In genomic region chr1:44741256-44741655, GRCm38 (mm10) we compare ENCODE assay signal across 10 mouse cellular contexts.
DNase-seq lines count a peak whose midpoint lies in the region; ATAC-seq lines count a peak whose summit lies in the region.
"Had no signal": no experiment of that assay in that cellular context is flagged by ENCODE, and none has a peak within 500 bp of the region (broad histone marks: within the 10 kb centered on the region; RNA-seq: fewer than 3 reads in every experiment).

No protein-coding gene starts in this region.

- no peak for ATAC-seq in kidney, embryonic 15.5 days (replicated peaks; ENCODE audit: low FRiP score)
- ATAC-seq in neural tube, embryonic 11.5 days (ENCODE audit: insufficient read depth, low FRiP score, low TSS enrichment) = no peak

- peak; percentile 11 to 14 for DNase-seq in cerebellum, postnatal 10 days
- DNase-seq in cerebellum, adult 18-20 months = no peak
- peak; percentile 8 for DNase-seq in kidney, adult 9 months
- DNase-seq in neural tube, embryonic 11.5 days (ENCODE audit: low spot score) = peak; percentile 32
- DNase-seq in neural tube, embryonic 10.5 days (ENCODE audit: extremely low spot score, low spot score) = no peak
- peak; percentile 10 for DNase-seq in telencephalon, adult 2 months (ENCODE audit: low read depth, low spot score)
- DNase-seq in urinary bladder, postnatal 14 days (ENCODE audit: low spot score) = no peak
- DNase-seq: heart, adult 11 months had no signal

- H3K9ac ChIP-seq in kidney, embryonic 15.5 days = no peak overlapping the region
- no peak overlapping the region for H3K9ac ChIP-seq in neural tube, embryonic 11.5 days (ENCODE audit: low read length)
- H3K9ac ChIP-seq: embryonic facial prominence, embryonic 12.5 days had no signal

- no peak overlapping the region for H3K27ac ChIP-seq in kidney, embryonic 15.5 days
- H3K27ac ChIP-seq in neural tube, embryonic 11.5 days (ENCODE audit: low read depth, low read length) = no peak overlapping the region
- H3K27ac ChIP-seq: embryonic facial prominence, embryonic 12.5 days had no signal

- H3K4me1 ChIP-seq in kidney, embryonic 15.5 days = no peaks in the 10 kb centered on the region
- no peaks in the 10 kb centered on the region for H3K4me1 ChIP-seq in neural tube, embryonic 11.5 days (ENCODE audit: control insufficient read depth, insufficient read depth, low read length)
- H3K4me1 ChIP-seq: embryonic facial prominence, embryonic 12.5 days had no signal

- no peaks in the 10 kb centered on the region for H3K27me3 ChIP-seq in kidney, embryonic 15.5 days
- no peaks in the 10 kb centered on the region for H3K27me3 ChIP-seq in neural tube, embryonic 11.5 days (ENCODE audit: control insufficient read depth, insufficient read depth, low read length)
- H3K27me3 ChIP-seq: embryonic facial prominence, embryonic 12.5 days had no signal

- H3K4me2 ChIP-seq in kidney, embryonic 15.5 days = no peak overlapping the region
- no peak overlapping the region for H3K4me2 ChIP-seq in neural tube, embryonic 11.5 days (ENCODE audit: low read depth)
- H3K4me2 ChIP-seq: embryonic facial prominence, embryonic 12.5 days had no signal

- H3K4me3 ChIP-seq in kidney, embryonic 15.5 days (replicated peaks) = no peak overlapping the region
- H3K4me3 ChIP-seq in neural tube, embryonic 11.5 days (ENCODE audit: low read depth, low read length) = no peak overlapping the region
- H3K4me3 ChIP-seq: embryonic facial prominence, embryonic 12.5 days had no signal

- H3K36me3 ChIP-seq in kidney, embryonic 15.5 days = no peaks in the 10 kb centered on the region
- H3K36me3 ChIP-seq in neural tube, embryonic 11.5 days (ENCODE audit: control insufficient read depth, insufficient read depth, low read length) = no peaks in the 10 kb centered on the region
- H3K36me3 ChIP-seq: embryonic facial prominence, embryonic 12.5 days had no signal

- no peaks in the 10 kb centered on the region for H3K9me3 ChIP-seq in kidney, embryonic 15.5 days (replicated peaks)
- no peaks in the 10 kb centered on the region for H3K9me3 ChIP-seq in neural tube, embryonic 11.5 days (ENCODE audit: control insufficient read depth, low read length)
- H3K9me3 ChIP-seq: embryonic facial prominence, embryonic 12.5 days had no signal

Comparison
In these comparisons a context has a peak if more than half of its experiments do, and no peak if none do; other contexts are left out.
1. DNase-seq: peak in cerebellum, postnatal 10 days (2 of 2), kidney, adult 9 months (single experiment), neural tube, embryonic 11.5 days (single experiment) and telencephalon, adult 2 months (single experiment); none in cerebellum, adult 18-20 months (0 of 2), neural tube, embryonic 10.5 days (single experiment) and urinary bladder, postnatal 14 days (single experiment).